Mouse (Mus musculus): ENCODE data around the gene Tnfrsf11a.

DNA sequence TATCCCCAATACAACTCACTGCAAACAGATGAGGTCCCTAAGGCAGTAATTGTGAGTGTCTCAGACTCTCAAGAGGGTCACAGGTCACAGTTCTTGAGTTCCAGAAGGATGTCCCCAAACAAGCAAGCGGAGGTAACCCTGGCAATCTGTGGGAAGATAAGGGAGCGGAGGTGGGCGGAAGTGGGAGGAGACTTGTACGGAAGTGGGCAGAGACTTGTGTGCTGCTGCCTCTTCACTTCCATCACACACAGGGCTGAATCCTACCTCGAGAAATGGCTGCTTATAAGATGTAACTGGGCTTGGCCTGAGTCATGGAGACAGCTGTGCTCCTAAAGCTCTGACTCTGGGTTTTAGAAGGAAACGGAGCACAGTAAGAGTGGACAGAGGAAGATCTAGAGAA lies 22.4 kb downstream of the Tnfrsf11a start:
- no peak for TF ChIP-seq POLR2A (IDR thresholded peaks at IDR 0.05; ENCODE audit: insufficient read depth, low read depth, low read length)
- TF ChIP-seq CTCF (IDR thresholded peaks at IDR 0.05; ENCODE audit: insufficient read depth, low read depth, low read length) = no peak
